Mouse (Mus musculus) ES-E14 (cell line): Measurements from ENCODE around the gene Eef1akmt4.

ENCODE experiments used
- ZC3H11A ChIP-seq: IDR thresholded peaks from 2 replicates; pipeline ENCODE4 v1.6.1; 2012; ENCODE audit warnings: low read depth, mild to moderate bottlenecking, inconsistent platforms, low read length, borderline replicate concordance
- ZNF384 ChIP-seq: IDR thresholded peaks from 2 replicates; pipeline ENCODE4 v1.6.1; 2012; ENCODE audit warnings: low read depth, low read length, inconsistent platforms

DNA sequence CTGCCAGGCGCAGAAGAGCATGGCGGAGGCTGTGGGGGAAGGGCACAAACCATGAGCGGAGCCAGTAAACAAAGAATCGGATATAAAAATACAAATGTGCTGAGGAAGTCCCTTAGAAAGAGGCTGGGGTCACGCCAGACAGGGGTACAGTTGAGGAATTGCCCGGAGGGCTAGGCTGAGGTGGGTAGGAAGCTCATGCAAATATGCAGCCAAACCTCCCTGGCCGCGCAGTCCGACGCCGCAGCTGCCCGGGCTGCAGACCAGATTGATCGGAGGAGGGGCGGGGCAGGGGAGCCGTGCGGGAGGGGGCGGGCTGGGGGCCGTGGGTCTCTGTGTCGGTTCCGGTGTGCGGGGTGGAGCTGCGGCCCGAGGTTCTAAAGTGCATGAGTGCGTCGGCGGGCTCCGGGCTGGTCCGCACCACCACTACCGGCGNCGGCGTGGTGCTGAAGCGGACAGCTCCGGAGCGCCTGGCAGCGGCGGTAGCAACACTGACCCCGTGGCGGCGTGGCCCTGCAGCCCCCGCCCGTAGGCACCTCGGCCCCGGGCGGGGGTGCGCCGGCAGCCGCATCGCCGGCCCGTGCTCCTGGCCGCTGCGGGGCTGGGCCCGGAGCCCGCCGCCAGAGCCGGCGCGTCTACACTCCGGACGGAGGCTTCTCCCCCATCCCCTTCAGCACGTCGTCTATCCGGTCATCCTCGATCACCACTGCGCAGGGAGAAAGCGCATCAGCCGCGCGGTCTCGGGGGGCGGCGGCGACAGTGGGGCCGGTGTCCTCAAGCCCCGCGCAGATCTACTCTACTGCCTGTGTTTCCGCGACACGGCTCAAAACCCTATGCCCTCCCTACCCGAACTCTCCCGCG, 8.4 kb downstream of the Eef1akmt4 start:
- TF ChIP-seq ZNF384 (no peak), ZC3H11A (no peak)
